Mouse (Mus musculus) intestine, embryonic 16.5 days (tissue): ENCODE results near the gene Mlxip. TPM values are rescaled to one million over a fixed set of nuclear protein-coding genes. Genes with fewer than 3 reads are reported as not detected.

Experiments
- ATAC-seq: fragments of 200-750 bp; cut with Nextera tagmentation; 2 replicates; pipeline ENCODE4 v1.8.0; 2017; ENCODE audit warnings: moderate TSS enrichment, moderate library complexity
- H3K27ac ChIP-seq: fragments of 300-500 bp; sonication (generic); 2 replicates; pipeline ENCODE4 v1.5.1; 2014; ENCODE audit warnings: mild to moderate bottlenecking, low read length
- H3K27me3 ChIP-seq: fragments of 300-500 bp; sonication (generic); replicated peaks from 2 replicates; pipeline ENCODE4 v1.6.1; 2014; ENCODE audit warnings: low read length, control low read depth, mixed read lengths; ENCODE audit not compliant: control insufficient read depth, insufficient read depth
- H3K36me3 ChIP-seq: fragments of 300-500 bp; sonication (generic); 2 replicates; pipeline ENCODE4 v1.6.1; 2014; ENCODE audit warnings: low read length, control low read depth; ENCODE audit not compliant: control insufficient read depth, insufficient read depth
- H3K4me1 ChIP-seq: fragments of 300-500 bp; sonication (generic); 2 replicates; pipeline ENCODE4 v1.6.1; 2014; ENCODE audit warnings: low read length, control low read depth, mixed read lengths; ENCODE audit not compliant: control insufficient read depth, insufficient read depth
- H3K4me2 ChIP-seq: fragments of 300-500 bp; sonication (generic); 2 replicates; pipeline ENCODE4 v1.6.1; 2014; ENCODE audit warnings: low read depth, low read length, control low read depth
- H3K4me3 ChIP-seq: fragments of 300-500 bp; sonication (generic); 2 replicates; pipeline ENCODE4 v1.5.1; 2014; ENCODE audit warnings: mild to moderate bottlenecking, low read length
- H3K9ac ChIP-seq: fragments of 300-500 bp; sonication (generic); 2 replicates; pipeline ENCODE4 v1.6.1; 2014; ENCODE audit warnings: low read depth, low read length
- H3K9me3 ChIP-seq: fragments of 300-500 bp; sonication (generic); 2 replicates; pipeline ENCODE4 v1.6.1; 2016; ENCODE audit warnings: low read length, control low read depth; ENCODE audit not compliant: control insufficient read depth
- WGBS: fragments of 180-500 bp; shearing (Covaris S2); extraction: QIAGEN DNeasy Blood & Tissue Kit; methylation state at CpG from one replicate; pipeline ENCODE4 v1.1.7; 2014; 5-methylcytosine and 5-hydroxymethylcytosine counted together
- polyA plus RNA-seq: library from polyadenylated mRNA; unstranded; fragments of >200 nt; fragmentation: Nextera tagmentation; extraction: Ambion mirVana; gene quantifications from 2 replicates; pipeline ENCODE4 v1.2.1, GENCODE M21; 2015

The Mlxip gene
- polyA plus RNA-seq, result 16.6 and 21.0 TPM in 2 replicates

GRCm38 (mm10) chr5:123394303-123394956 lies at the start of gene Mlxip:
Gene Mlxip, plus strand, starts transcription at chr5:123394798.
- H3K27ac ChIP-seq, result peak within 1 kb of the TSS; percentile 89
- H3K4me1 ChIP-seq, result peaks cover 37% of the 10 kb centered on the region
- WGBS, result under 1% methylated on average over 48 of the region's 50 CpGs
- ATAC-seq, result peak; percentile 99
- no peaks in the 10 kb centered on the region for H3K36me3 ChIP-seq
- H3K9ac ChIP-seq, result peak within 1 kb of the TSS; percentile 97
- peak within 1 kb of the TSS; percentile 98 for H3K4me3 ChIP-seq
- H3K4me2 ChIP-seq, result peak within 1 kb of the TSS; percentile 76
- H3K9me3 ChIP-seq, result no peaks in the 10 kb centered on the region
- no peaks in the 10 kb centered on the region for H3K27me3 ChIP-seq

- peak; percentile 44 for ATAC-seq
- H3K36me3 ChIP-seq, result no peaks in the 10 kb centered on the region
Observed at GRCm38 (mm10) chr5:123344963-123345852, 49.4 kb upstream of the Mlxip start.

GRCm38 (mm10) chr5:123345853-123346654 lies 48.5 kb upstream of the Mlxip start:
- Histone ChIP-seq H3K27ac (peak overlapping the region; percentile 97), H3K36me3 (no peaks in the 10 kb centered on the region), H3K9me3 (no peaks in the 10 kb centered on the region), H3K4me2 (peak overlapping the region; percentile 79), H3K4me3 (peak overlapping the region; percentile 89), H3K27me3 (no peaks in the 10 kb centered on the region), H3K4me1 (peaks cover 17% of the 10 kb centered on the region), H3K9ac (peak overlapping the region; percentile 96)
- peak; percentile 26 for ATAC-seq
- WGBS, result 2% methylated on average over 22 of the region's 22 CpGs

More at GRCm38 (mm10) chr5:123344963-123345852, 49.4 kb upstream of the Mlxip start:
- peaks cover 17% of the 10 kb centered on the region for H3K4me1 ChIP-seq
- H3K4me3 ChIP-seq, result peak overlapping the region; percentile 89
- peak overlapping the region; percentile 79 for H3K4me2 ChIP-seq
- WGBS, result under 1% methylated on average over 72 of the region's 87 CpGs
- H3K27ac ChIP-seq, result peak overlapping the region; percentile 97
- no peaks in the 10 kb centered on the region for H3K27me3 ChIP-seq
- H3K9ac ChIP-seq, result peak overlapping the region; percentile 96
- H3K9me3 ChIP-seq, result no peaks in the 10 kb centered on the region

GRCm38 (mm10) chr5:123346701-123347270 lies 47.8 kb upstream of the Mlxip start:
- no peak for ATAC-seq

GRCm38 (mm10) chr5:123347985-123348384 lies 46.6 kb upstream of the Mlxip start:
- 60% methylated on average over 2 of the region's 2 CpGs for WGBS
- Histone ChIP-seq H3K27me3 (no peaks in the 10 kb centered on the region), H3K4me3 (no peak overlapping the region), H3K9me3 (no peaks in the 10 kb centered on the region), H3K36me3 (no peaks in the 10 kb centered on the region), H3K4me2 (no peak overlapping the region), H3K9ac (no peak overlapping the region), H3K27ac (no peak overlapping the region), H3K4me1 (peaks cover 17% of the 10 kb centered on the region)
- no peak for ATAC-seq

More at GRCm38 (mm10) chr5:123346701-123347270, 47.8 kb upstream of the Mlxip start:
- WGBS, result 45% methylated on average over 7 of the region's 7 CpGs
- H3K27ac ChIP-seq, result peak overlapping the region; percentile 97
- H3K36me3 ChIP-seq, result no peaks in the 10 kb centered on the region
- H3K4me3 ChIP-seq, result peak overlapping the region; percentile 89
- peak overlapping the region; percentile 68 for H3K9ac ChIP-seq
- no peaks in the 10 kb centered on the region for H3K27me3 ChIP-seq
- peak overlapping the region; percentile 79 for H3K4me2 ChIP-seq
- peaks cover 17% of the 10 kb centered on the region for H3K4me1 ChIP-seq
- no peaks in the 10 kb centered on the region for H3K9me3 ChIP-seq

GRCm38 (mm10) chr5:123350386-123350785 lies 44.2 kb upstream of the Mlxip start:
- WGBS, result 63% methylated on average over 10 of the region's 10 CpGs

GRCm38 (mm10) chr5:123355918-123356317 lies 38.7 kb upstream of the Mlxip start:
- no peak overlapping the region for H3K27ac ChIP-seq
- H3K4me1 ChIP-seq, result no peaks in the 10 kb centered on the region
- ATAC-seq, result no peak
- no peaks in the 10 kb centered on the region for H3K9me3 ChIP-seq
- no peaks in the 10 kb centered on the region for H3K27me3 ChIP-seq
- H3K4me2 ChIP-seq, result no peak overlapping the region
- WGBS, result 64% methylated on average over 11 of the region's 11 CpGs
- H3K9ac ChIP-seq, result no peak overlapping the region
- H3K36me3 ChIP-seq, result peaks cover 3% of the 10 kb centered on the region; the same call in 1 of the 2 replicates
- no peak overlapping the region for H3K4me3 ChIP-seq

More at GRCm38 (mm10) chr5:123350386-123350785, 44.2 kb upstream of the Mlxip start:
- Histone ChIP-seq H3K9me3 (no peaks in the 10 kb centered on the region), H3K4me2 (no peak overlapping the region), H3K27ac (no peak overlapping the region), H3K4me3 (no peak overlapping the region), H3K9ac (no peak overlapping the region), H3K27me3 (no peaks in the 10 kb centered on the region), H3K36me3 (peaks cover 3% of the 10 kb centered on the region; the same call in 1 of the 2 replicates), H3K4me1 (peaks cover 14% of the 10 kb centered on the region)
- ATAC-seq, result no peak

GRCm38 (mm10) chr5:123357253-123357652 lies 37.3 kb upstream of the Mlxip start:
- no peak overlapping the region for H3K4me2 ChIP-seq
- H3K27me3 ChIP-seq, result no peaks in the 10 kb centered on the region
- ATAC-seq, result no peak
- no peak overlapping the region for H3K9ac ChIP-seq
- H3K4me1 ChIP-seq, result no peaks in the 10 kb centered on the region
- H3K27ac ChIP-seq, result no peak overlapping the region
- peaks cover 6% of the 10 kb centered on the region for H3K36me3 ChIP-seq
- no peak overlapping the region for H3K4me3 ChIP-seq
- H3K9me3 ChIP-seq, result no peaks in the 10 kb centered on the region
- 94% methylated on average over 4 of the region's 4 CpGs for WGBS
